Mouse (Mus musculus): Measurements from ENCODE around the gene Wdr91. TPM values are rescaled to one million over a fixed set of nuclear protein-coding genes. Genes with fewer than 3 reads are reported as not detected.

The Wdr91 gene
- polyA plus RNA-seq, 1 experiment, result 4.7 TPM

- 60% methylated on average over 6 of the region's 6 CpGs for WGBS
- peak; percentile 54; the same call in 1 of the 2 replicates for TF ChIP-seq CTCF (IDR thresholded peaks at IDR 0.05; ENCODE audit: extremely low read depth, insufficient read length, insufficient replicate concordance, low read depth, low read length)
- TF ChIP-seq POLR2A (IDR thresholded peaks at IDR 0.05; ENCODE audit: low read depth, low read length), result no peak
- H3K36me3 ChIP-seq (ENCODE audit: control insufficient read depth, insufficient read depth, low read length), result no peaks in the 10 kb centered on the region; the same call in 1 of the 2 replicates
- no peak overlapping the region for H3K4me3 ChIP-seq (ENCODE audit: low read depth, low read length)
- no peak overlapping the region for H3K27ac ChIP-seq (ENCODE audit: insufficient read depth, low read depth, low read length)
- peaks cover 4% of the 10 kb centered on the region; the same call in 1 of the 2 replicates for H3K4me1 ChIP-seq (ENCODE audit: control insufficient read depth, insufficient read depth, insufficient read length, low read length)
- no peaks in the 10 kb centered on the region for H3K27me3 ChIP-seq (ENCODE audit: control insufficient read depth, insufficient read depth, low read length)
These were observed 30.7 kb downstream of the Wdr91 start for GRCm38 (mm10) chr6:34879911-34880475.

GRCm38 (mm10) chr6:34879101-34879740 lies 31.5 kb downstream of the Wdr91 start:
- WGBS, result 92% methylated on average over 16 of the region's 16 CpGs
- H3K36me3 ChIP-seq (ENCODE audit: control insufficient read depth, insufficient read depth, low read length), result no peaks in the 10 kb centered on the region; the same call in 1 of the 2 replicates
- H3K27me3 ChIP-seq (ENCODE audit: control insufficient read depth, insufficient read depth, low read length), result no peaks in the 10 kb centered on the region
- peaks cover 4% of the 10 kb centered on the region; the same call in 1 of the 2 replicates for H3K4me1 ChIP-seq (ENCODE audit: control insufficient read depth, insufficient read depth, insufficient read length, low read length)
- H3K27ac ChIP-seq (ENCODE audit: insufficient read depth, low read depth, low read length), result no peak overlapping the region
- TF ChIP-seq POLR2A (IDR thresholded peaks at IDR 0.05; ENCODE audit: low read depth, low read length) (no peak), CTCF (IDR thresholded peaks at IDR 0.05; ENCODE audit: extremely low read depth, insufficient read length, insufficient replicate concordance, low read depth, low read length) (no peak)
- no peak overlapping the region for H3K4me3 ChIP-seq (ENCODE audit: low read depth, low read length)

GRCm38 (mm10) chr6:34877509-34878321 lies 33.0 kb downstream of the Wdr91 start, which contains the start of gene Cyren:
TSS of gene Cyren (minus strand) at chr6:34878060.
- TF ChIP-seq POLR2A (IDR thresholded peaks at IDR 0.05; ENCODE audit: low read depth, low read length) (peak; percentile 76), CTCF (IDR thresholded peaks at IDR 0.05; ENCODE audit: extremely low read depth, insufficient read length, insufficient replicate concordance, low read depth, low read length) (peak; percentile 64)
- WGBS, result under 1% methylated on average over 56 of the region's 56 CpGs

GRCm38 (mm10) chr6:34876835-34877156 lies 33.9 kb downstream of the Wdr91 start:
- peaks cover 4% of the 10 kb centered on the region; the same call in 1 of the 2 replicates for H3K4me1 ChIP-seq (ENCODE audit: control insufficient read depth, insufficient read depth, insufficient read length, low read length)
- H3K4me3 ChIP-seq (ENCODE audit: low read depth, low read length), result no peak overlapping the region
- 64% methylated on average over 2 of the region's 2 CpGs for WGBS
- H3K27me3 ChIP-seq (ENCODE audit: control insufficient read depth, insufficient read depth, low read length), result no peaks in the 10 kb centered on the region
- no peak overlapping the region for H3K27ac ChIP-seq (ENCODE audit: insufficient read depth, low read depth, low read length)
- H3K36me3 ChIP-seq (ENCODE audit: control insufficient read depth, insufficient read depth, low read length), result peaks cover 3% of the 10 kb centered on the region; the same call in 1 of the 2 replicates
- TF ChIP-seq CTCF (IDR thresholded peaks at IDR 0.05; ENCODE audit: extremely low read depth, insufficient read length, insufficient replicate concordance, low read depth, low read length) (no peak), POLR2A (IDR thresholded peaks at IDR 0.05; ENCODE audit: low read depth, low read length) (no peak)

More at GRCm38 (mm10) chr6:34877509-34878321, 33.0 kb downstream of the Wdr91 start, which contains the start of gene Cyren:
- Histone ChIP-seq H3K27ac (ENCODE audit: insufficient read depth, low read depth, low read length) (peak within 1 kb of the TSS; percentile 81), H3K36me3 (ENCODE audit: control insufficient read depth, insufficient read depth, low read length) (peaks cover 1% of the 10 kb centered on the region; the same call in 1 of the 2 replicates), H3K4me3 (ENCODE audit: low read depth, low read length) (peak within 1 kb of the TSS; percentile 98), H3K4me1 (ENCODE audit: control insufficient read depth, insufficient read depth, insufficient read length, low read length) (peaks cover 4% of the 10 kb centered on the region; the same call in 1 of the 2 replicates), H3K27me3 (ENCODE audit: control insufficient read depth, insufficient read depth, low read length) (no peaks in the 10 kb centered on the region)

- Histone ChIP-seq H3K27ac (ENCODE audit: insufficient read depth, low read depth, low read length) (peak overlapping the region; percentile 48; the same call in 1 of the 2 replicates), H3K4me3 (ENCODE audit: low read depth, low read length) (no peak overlapping the region), H3K27me3 (ENCODE audit: control insufficient read depth, insufficient read depth, low read length) (no peaks in the 10 kb centered on the region), H3K36me3 (ENCODE audit: control insufficient read depth, insufficient read depth, low read length) (peaks cover 3% of the 10 kb centered on the region; the same call in 1 of the 2 replicates), H3K4me1 (ENCODE audit: control insufficient read depth, insufficient read depth, insufficient read length, low read length) (peaks cover 4% of the 10 kb centered on the region; the same call in 1 of the 2 replicates)
- WGBS, result 75% methylated on average over 12 of the region's 12 CpGs
- no peak for TF ChIP-seq POLR2A (IDR thresholded peaks at IDR 0.05; ENCODE audit: low read depth, low read length)
- TF ChIP-seq CTCF (IDR thresholded peaks at IDR 0.05; ENCODE audit: extremely low read depth, insufficient read length, insufficient replicate concordance, low read depth, low read length), result no peak
These were observed 34.5 kb downstream of the Wdr91 start for GRCm38 (mm10) chr6:34875966-34876834.

GRCm38 (mm10) chr6:34875268-34875761 lies 35.4 kb downstream of the Wdr91 start:
- peaks cover 4% of the 10 kb centered on the region; the same call in 1 of the 2 replicates for H3K4me1 ChIP-seq (ENCODE audit: control insufficient read depth, insufficient read depth, insufficient read length, low read length)
- H3K27ac ChIP-seq (ENCODE audit: insufficient read depth, low read depth, low read length), result peak overlapping the region; percentile 48
- H3K4me3 ChIP-seq (ENCODE audit: low read depth, low read length), result peak overlapping the region; percentile 9
- H3K27me3 ChIP-seq (ENCODE audit: control insufficient read depth, insufficient read depth, low read length), result no peaks in the 10 kb centered on the region
- WGBS, result 79% methylated on average over 15 of the region's 15 CpGs
- H3K36me3 ChIP-seq (ENCODE audit: control insufficient read depth, insufficient read depth, low read length), result peaks cover 3% of the 10 kb centered on the region; the same call in 1 of the 2 replicates
- TF ChIP-seq POLR2A (IDR thresholded peaks at IDR 0.05; ENCODE audit: low read depth, low read length) (no peak), CTCF (IDR thresholded peaks at IDR 0.05; ENCODE audit: extremely low read depth, insufficient read length, insufficient replicate concordance, low read depth, low read length) (no peak)
